Mouse (Mus musculus): ENCODE measurements at regions not wholly inside any gene's neighbourhood (a gene's known extent, or its start where the extent isn't known, plus 50 kb on each side); places are given as distances from the start of the nearest gene placed in this dataset.

GRCm38 (mm10) chr11:32908723-32909411, 84.5 kb upstream of the Smim23 start:
- DNase-seq (ENCODE audit: low read depth, low spot score) = no peak

- DNase-seq (ENCODE audit: low read depth, low spot score) = no peak
Measured at GRCm38 (mm10) chr11:32907520-32908233, 83.3 kb upstream of the Smim23 start.

DNA sequence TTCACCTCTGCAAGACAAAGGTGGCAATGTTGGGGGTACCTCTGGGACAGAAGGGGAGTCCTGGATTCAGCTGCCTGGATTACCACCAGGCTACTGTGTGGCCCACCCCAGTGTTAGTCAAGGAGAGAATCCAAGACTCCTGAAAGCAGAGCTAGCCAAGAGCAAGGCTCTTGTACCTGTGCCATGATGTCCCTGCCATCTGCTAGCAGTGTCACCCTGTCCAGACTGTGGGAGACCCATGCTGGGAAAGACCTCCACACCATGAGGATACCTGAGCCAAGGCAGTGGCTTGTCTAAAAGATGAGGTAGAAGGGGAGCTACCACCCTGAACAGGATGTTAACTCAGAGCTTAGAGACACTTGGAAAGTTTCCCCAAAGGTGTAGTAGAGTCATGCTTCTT, 79.6 kb upstream of the Smim23 start:
- DNase-seq (ENCODE audit: low read depth, low spot score) = no peak

DNA sequence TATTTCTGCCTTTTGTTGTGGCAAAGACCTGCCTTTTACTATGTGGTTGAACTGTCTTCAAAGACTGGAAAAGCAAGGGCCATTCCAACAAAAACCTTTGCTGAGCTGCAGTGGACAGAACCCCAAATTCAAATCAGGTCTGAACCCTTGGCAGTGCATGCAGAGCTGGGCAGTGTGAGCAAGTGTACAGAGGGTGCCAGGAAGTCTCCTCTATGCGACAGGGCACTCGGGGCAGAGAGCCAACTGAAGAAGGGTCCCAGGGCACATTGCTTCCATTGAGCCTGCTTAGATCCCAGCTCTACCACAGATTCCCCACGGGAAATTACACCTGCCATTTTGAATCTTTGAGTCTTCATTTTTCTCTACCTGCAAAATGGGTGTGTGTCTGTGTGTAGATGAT, 79.0 kb upstream of the Smim23 start:
- no peak for DNase-seq (ENCODE audit: low read depth, low spot score)

- peak; percentile 53 for DNase-seq (ENCODE audit: low read depth, low spot score)
Measured at GRCm38 (mm10) chr11:32902923-32903322, 78.5 kb upstream of the Smim23 start.

DNA sequence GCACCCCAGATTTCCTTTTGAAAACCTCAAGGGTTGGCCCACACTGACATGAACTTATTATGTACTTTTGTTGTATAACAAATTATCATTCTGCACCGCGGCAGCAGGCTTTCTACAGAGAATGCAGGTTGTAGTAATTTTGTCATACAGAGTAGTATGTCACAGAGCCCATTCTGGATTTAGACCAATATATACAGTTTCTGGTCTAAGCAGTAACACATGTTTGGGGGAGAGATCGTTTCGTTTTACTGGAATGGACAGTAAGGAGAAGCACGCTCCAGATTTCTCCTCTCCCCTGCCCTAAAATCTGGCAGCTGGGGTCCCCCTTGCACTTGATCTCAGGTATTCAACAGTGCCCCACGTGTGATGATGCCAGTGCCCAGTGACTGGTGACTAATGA, 76.0 kb upstream of the Smim23 start:
- DNase-seq (ENCODE audit: low read depth, low spot score) = no peak

DNA sequence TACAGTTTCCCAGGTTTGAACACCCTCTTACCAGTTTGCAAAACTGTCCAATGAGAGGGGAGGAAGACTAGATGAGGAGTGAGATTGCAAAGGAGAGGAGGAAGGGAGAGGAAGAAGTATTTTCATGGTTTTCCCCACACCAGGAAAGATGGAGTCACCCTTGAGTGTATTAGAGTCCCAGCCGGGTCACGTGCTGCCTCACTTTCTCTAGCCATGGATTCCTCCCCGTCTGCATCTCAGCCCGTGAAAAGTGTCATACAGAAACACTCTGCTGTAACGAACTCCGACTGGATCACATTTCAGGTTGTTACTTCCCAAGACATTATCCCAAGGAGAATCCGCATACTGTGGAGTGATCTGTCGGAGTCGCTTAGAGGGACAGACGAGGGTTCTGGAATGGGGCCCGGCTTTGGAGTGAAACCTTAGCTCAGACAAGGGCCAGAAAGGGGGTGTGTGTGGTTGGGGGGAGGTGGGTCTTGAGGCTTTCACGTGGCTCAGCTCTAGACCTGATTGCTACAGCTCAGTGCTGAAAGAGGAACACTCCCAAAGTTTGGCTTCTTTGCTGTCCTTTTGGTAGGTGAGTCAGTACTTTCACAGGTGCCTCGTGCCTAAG, 75.3 kb upstream of the Smim23 start:
- no peak for DNase-seq (ENCODE audit: low read depth, low spot score)

DNA sequence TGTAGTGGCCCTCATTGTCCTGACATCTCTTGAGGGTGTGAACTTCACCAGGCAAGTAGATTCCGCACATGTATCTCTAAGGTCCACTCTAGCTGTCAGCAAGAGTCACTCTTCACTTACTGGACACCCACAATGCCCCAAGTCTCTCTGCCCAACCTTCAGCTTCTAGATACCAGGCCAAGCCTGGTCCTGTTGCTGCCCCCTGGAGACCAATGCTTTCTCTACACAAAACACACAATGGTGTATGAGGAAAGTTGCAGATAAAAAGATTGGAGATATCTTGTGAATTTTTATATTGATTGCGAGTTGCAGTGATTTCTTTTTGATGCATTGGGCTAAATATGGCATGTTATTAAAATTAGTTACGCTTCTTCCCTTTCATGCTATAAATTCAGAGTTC, 71.0 kb upstream of the Smim23 start:
- no peak for DNase-seq (ENCODE audit: low read depth, low spot score)

- DNase-seq (ENCODE audit: low read depth, low spot score) = no peak
Measured at GRCm38 (mm10) chr11:32893146-32893903, 68.9 kb upstream of the Smim23 start.

DNA sequence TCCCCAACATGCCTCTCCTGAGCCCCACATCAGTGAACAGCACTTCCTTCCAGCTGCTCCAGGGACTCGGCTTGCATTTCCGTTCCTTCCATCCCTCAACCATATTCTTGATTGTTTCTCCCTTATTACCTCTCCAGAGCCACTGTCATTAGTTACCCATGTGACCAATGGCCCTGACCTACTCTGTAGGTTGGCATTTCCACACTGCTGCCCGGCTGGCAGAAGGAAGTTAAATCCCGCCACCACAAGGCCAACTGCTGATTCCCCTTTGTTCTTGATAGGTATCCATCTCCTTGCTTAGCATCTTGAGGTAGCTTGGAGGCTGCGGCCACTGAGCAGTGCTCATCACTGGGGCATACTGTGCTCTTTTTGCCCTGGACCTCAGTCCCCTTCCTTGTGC, 68.1 kb upstream of the Smim23 start:
- DNase-seq (ENCODE audit: low read depth, low spot score) = no peak

DNA sequence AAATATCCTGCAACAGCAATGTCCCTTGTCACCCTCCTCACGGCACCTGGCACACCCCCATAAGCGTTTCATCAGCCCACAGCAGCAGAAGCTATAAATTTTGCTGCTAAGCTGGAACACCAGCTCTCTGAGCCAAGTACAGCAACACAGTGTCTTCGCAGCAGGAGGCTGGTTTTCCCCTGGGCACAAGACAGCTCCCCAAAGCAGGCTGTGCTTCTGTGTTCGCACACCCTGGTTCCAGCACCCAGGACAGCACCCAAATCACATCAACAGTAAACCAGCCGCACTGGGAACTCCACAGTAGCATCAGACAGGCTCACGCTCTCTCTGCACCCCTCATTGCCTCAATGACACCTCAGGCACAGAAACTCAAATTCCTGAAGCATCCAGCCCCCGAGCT, 64.8 kb upstream of the Smim23 start:
- DNase-seq (ENCODE audit: low read depth, low spot score) = peak; percentile 45

DNA sequence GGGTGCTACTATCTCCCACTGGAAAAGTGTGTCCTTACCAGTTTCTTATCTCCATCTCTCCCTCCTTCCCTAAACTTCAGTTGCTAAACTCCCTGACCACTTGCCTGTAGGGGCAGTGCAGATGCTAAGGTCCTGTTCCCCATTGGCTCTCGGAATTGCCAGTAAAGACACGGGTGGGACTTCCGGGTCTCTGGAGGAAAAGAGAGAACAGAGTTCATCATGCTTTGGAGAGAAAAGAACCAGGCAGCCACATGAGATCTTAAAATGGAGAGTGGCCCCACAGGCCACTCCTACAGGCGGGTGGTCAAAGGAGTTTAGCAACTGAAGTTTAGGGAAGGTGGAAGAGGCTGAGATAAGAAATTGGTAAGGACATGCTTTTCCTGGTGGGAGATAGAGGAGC, 60.3 kb upstream of the Smim23 start:
- no peak for DNase-seq (ENCODE audit: low read depth, low spot score)

DNA sequence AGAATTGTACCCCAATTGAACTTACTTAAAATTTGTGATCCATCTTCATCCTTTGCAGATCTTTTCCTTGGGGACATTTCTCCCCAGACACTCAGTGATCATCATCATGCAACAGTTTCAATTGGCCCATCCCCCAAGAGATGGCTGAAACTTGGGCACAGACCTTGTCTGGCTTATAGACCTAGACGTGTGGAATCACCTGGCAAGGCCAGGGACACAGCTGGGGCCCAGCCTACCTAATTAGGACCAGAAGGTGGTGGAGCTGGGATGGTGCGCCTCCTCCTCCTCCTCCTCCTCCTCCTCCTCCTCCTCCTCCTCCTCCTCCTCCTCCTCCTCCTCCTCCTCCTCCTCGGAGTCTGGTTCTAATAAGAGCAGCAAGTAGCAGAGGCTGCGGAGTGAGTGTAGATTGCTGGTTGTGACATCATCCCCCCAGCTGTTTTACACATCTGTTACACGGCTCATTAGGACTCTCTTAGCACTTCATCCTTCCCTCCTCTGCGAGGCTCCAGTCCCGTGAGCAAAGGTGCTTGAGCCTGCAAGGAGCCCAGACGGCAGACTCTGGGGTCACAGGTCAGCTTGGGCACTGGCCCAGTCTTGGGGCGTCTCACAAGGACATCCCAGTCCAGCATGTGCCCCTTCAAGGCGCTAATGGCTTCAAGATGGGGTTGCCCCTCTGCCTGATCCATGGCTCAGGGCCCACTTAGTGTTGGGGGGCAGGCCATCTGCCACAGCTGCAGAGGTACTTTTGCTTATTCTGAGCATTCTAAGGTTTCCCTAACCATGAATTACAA, 58.9 kb upstream of the Smim23 start:
- peak; percentile 65 for DNase-seq (ENCODE audit: low read depth, low spot score)

GRCm38 (mm10) chr11:32878967-32879366, 54.6 kb upstream of the Smim23 start:
- no peak for DNase-seq (ENCODE audit: low read depth, low spot score)
